Mouse (Mus musculus) liver, adult 2 months (tissue): Measurements from ENCODE around the gene Ccdc180.

Experiments used
- CTCF ChIP-seq: fragments of 200-500 bp; IDR thresholded peaks from 2 replicates; pipeline ENCODE4 v1.5.1; 2011; ENCODE audit warnings: low read depth, low read length, control low read depth
- POLR2A ChIP-seq: fragments of 200-500 bp; IDR thresholded peaks from 2 replicates; pipeline ENCODE4 v1.6.1; 2011; ENCODE audit warnings: low read length, control low read depth; ENCODE audit not compliant: insufficient read depth; ENCODE audit errors: extremely low read depth

GRCm38 (mm10) chr4:45909256-45909655 is 19.2 kb downstream of the Ccdc180 start:
- TF ChIP-seq CTCF (no peak), POLR2A (no peak)
